Mouse (Mus musculus): ENCODE measurements around the gene Pi16. TPM values are rescaled to one million over a fixed set of nuclear protein-coding genes. Genes with fewer than 3 reads are reported as not detected.

Gene Pi16
- polyA plus RNA-seq, 1 experiment from 2014 or later: 2.4 TPM

- Histone ChIP-seq H3K9ac (ENCODE audit: low read depth, low read length) (no peak overlapping the region), H3K4me1 (ENCODE audit: control insufficient read depth, insufficient read depth, low read depth, low read length) (no peaks in the 10 kb centered on the region), H3K4me2 (ENCODE audit: low read length) (no peak overlapping the region), H3K27ac (ENCODE audit: low read depth, low read length) (no peak overlapping the region), H3K4me3 (ENCODE audit: low read length) (no peak overlapping the region), H3K27me3 (replicated peaks; ENCODE audit: control insufficient read depth, insufficient read depth, low read length) (no peaks in the 10 kb centered on the region), H3K36me3 (ENCODE audit: control insufficient read depth, insufficient read depth, low read length) (peaks cover 24% of the 10 kb centered on the region), H3K9me3 (ENCODE audit: control insufficient read depth, low read length) (no peaks in the 10 kb centered on the region)
- no peak for ATAC-seq
- 90% methylated on average over 6 of the region's 6 CpGs for WGBS
Measured at GRCm38 (mm10) chr17:29301421-29301820, 16.1 kb upstream of the Pi16 start.

GRCm38 (mm10) chr17:29302149-29302548 lies 15.3 kb upstream of the Pi16 start:
- 68% methylated on average over 5 of the region's 5 CpGs for WGBS
- H3K36me3 ChIP-seq (ENCODE audit: control insufficient read depth, insufficient read depth, low read length): peaks cover 24% of the 10 kb centered on the region
- no peak overlapping the region for H3K9ac ChIP-seq (ENCODE audit: low read depth, low read length)

GRCm38 (mm10) chr17:29303087-29303486 lies 14.4 kb upstream of the Pi16 start:
- H3K9ac ChIP-seq (ENCODE audit: low read depth, low read length): no peak overlapping the region

More at GRCm38 (mm10) chr17:29302149-29302548, 15.3 kb upstream of the Pi16 start:
- Histone ChIP-seq H3K27me3 (replicated peaks; ENCODE audit: control insufficient read depth, insufficient read depth, low read length) (no peaks in the 10 kb centered on the region), H3K4me3 (ENCODE audit: low read length) (no peak overlapping the region), H3K4me1 (ENCODE audit: control insufficient read depth, insufficient read depth, low read depth, low read length) (no peaks in the 10 kb centered on the region), H3K4me2 (ENCODE audit: low read length) (no peak overlapping the region), H3K27ac (ENCODE audit: low read depth, low read length) (no peak overlapping the region), H3K9me3 (ENCODE audit: control insufficient read depth, low read length) (no peaks in the 10 kb centered on the region)
- no peak for ATAC-seq

GRCm38 (mm10) chr17:29303856-29304255 lies 13.6 kb upstream of the Pi16 start:
- 77% methylated on average over 3 of the region's 3 CpGs for WGBS
- no peak for ATAC-seq
- no peaks in the 10 kb centered on the region for H3K4me1 ChIP-seq (ENCODE audit: control insufficient read depth, insufficient read depth, low read depth, low read length)

More at GRCm38 (mm10) chr17:29303087-29303486, 14.4 kb upstream of the Pi16 start:
- H3K27ac ChIP-seq (ENCODE audit: low read depth, low read length): no peak overlapping the region
- H3K4me1 ChIP-seq (ENCODE audit: control insufficient read depth, insufficient read depth, low read depth, low read length): no peaks in the 10 kb centered on the region
- WGBS: 62% methylated on average over 3 of the region's 3 CpGs
- no peak for ATAC-seq
- H3K4me3 ChIP-seq (ENCODE audit: low read length): no peak overlapping the region
- no peak overlapping the region for H3K4me2 ChIP-seq (ENCODE audit: low read length)
- no peaks in the 10 kb centered on the region for H3K27me3 ChIP-seq (replicated peaks; ENCODE audit: control insufficient read depth, insufficient read depth, low read length)
- H3K9me3 ChIP-seq (ENCODE audit: control insufficient read depth, low read length): no peaks in the 10 kb centered on the region
- peaks cover 17% of the 10 kb centered on the region; the same call in 1 of the 2 replicates for H3K36me3 ChIP-seq (ENCODE audit: control insufficient read depth, insufficient read depth, low read length)

GRCm38 (mm10) chr17:29304376-29305057 lies 13.0 kb upstream of the Pi16 start:
- H3K4me3 ChIP-seq (ENCODE audit: low read length): no peak overlapping the region
- 68% methylated on average over 13 of the region's 13 CpGs for WGBS
- H3K27ac ChIP-seq (ENCODE audit: low read depth, low read length): no peak overlapping the region
- H3K4me1 ChIP-seq (ENCODE audit: control insufficient read depth, insufficient read depth, low read depth, low read length): no peaks in the 10 kb centered on the region
- no peak overlapping the region for H3K9ac ChIP-seq (ENCODE audit: low read depth, low read length)
- H3K36me3 ChIP-seq (ENCODE audit: control insufficient read depth, insufficient read depth, low read length): peaks cover 17% of the 10 kb centered on the region; the same call in 1 of the 2 replicates
- ATAC-seq: no peak
- no peaks in the 10 kb centered on the region for H3K9me3 ChIP-seq (ENCODE audit: control insufficient read depth, low read length)
- no peaks in the 10 kb centered on the region for H3K27me3 ChIP-seq (replicated peaks; ENCODE audit: control insufficient read depth, insufficient read depth, low read length)
- H3K4me2 ChIP-seq (ENCODE audit: low read length): no peak overlapping the region

More at GRCm38 (mm10) chr17:29303856-29304255, 13.6 kb upstream of the Pi16 start:
- peaks cover 17% of the 10 kb centered on the region; the same call in 1 of the 2 replicates for H3K36me3 ChIP-seq (ENCODE audit: control insufficient read depth, insufficient read depth, low read length)
- H3K4me2 ChIP-seq (ENCODE audit: low read length): no peak overlapping the region
- no peak overlapping the region for H3K27ac ChIP-seq (ENCODE audit: low read depth, low read length)
- no peak overlapping the region for H3K4me3 ChIP-seq (ENCODE audit: low read length)
- H3K27me3 ChIP-seq (replicated peaks; ENCODE audit: control insufficient read depth, insufficient read depth, low read length): no peaks in the 10 kb centered on the region
- no peaks in the 10 kb centered on the region for H3K9me3 ChIP-seq (ENCODE audit: control insufficient read depth, low read length)
- H3K9ac ChIP-seq (ENCODE audit: low read depth, low read length): no peak overlapping the region

GRCm38 (mm10) chr17:29305058-29305806 lies 12.2 kb upstream of the Pi16 start:
- peaks cover 12% of the 10 kb centered on the region; the same call in 1 of the 2 replicates for H3K36me3 ChIP-seq (ENCODE audit: control insufficient read depth, insufficient read depth, low read length)
- H3K4me2 ChIP-seq (ENCODE audit: low read length): no peak overlapping the region
- H3K27ac ChIP-seq (ENCODE audit: low read depth, low read length): no peak overlapping the region
- H3K27me3 ChIP-seq (replicated peaks; ENCODE audit: control insufficient read depth, insufficient read depth, low read length): no peaks in the 10 kb centered on the region
- no peaks in the 10 kb centered on the region for H3K9me3 ChIP-seq (ENCODE audit: control insufficient read depth, low read length)
- WGBS: 23% methylated on average over 15 of the region's 15 CpGs
- no peak overlapping the region for H3K4me3 ChIP-seq (ENCODE audit: low read length)
- H3K4me1 ChIP-seq (ENCODE audit: control insufficient read depth, insufficient read depth, low read depth, low read length): no peaks in the 10 kb centered on the region
- H3K9ac ChIP-seq (ENCODE audit: low read depth, low read length): no peak overlapping the region
- ATAC-seq: no peak

- H3K4me2 ChIP-seq (ENCODE audit: low read length): no peak overlapping the region
- H3K9me3 ChIP-seq (ENCODE audit: control insufficient read depth, low read length): no peaks in the 10 kb centered on the region
- no peaks in the 10 kb centered on the region for H3K4me1 ChIP-seq (ENCODE audit: control insufficient read depth, insufficient read depth, low read depth, low read length)
- ATAC-seq: no peak
- no peaks in the 10 kb centered on the region for H3K27me3 ChIP-seq (replicated peaks; ENCODE audit: control insufficient read depth, insufficient read depth, low read length)
- no peak overlapping the region for H3K27ac ChIP-seq (ENCODE audit: low read depth, low read length)
- H3K9ac ChIP-seq (ENCODE audit: low read depth, low read length): no peak overlapping the region
- H3K36me3 ChIP-seq (ENCODE audit: control insufficient read depth, insufficient read depth, low read length): 0 out of 2 replicates have a peak, but pooled peaks cover 11% of the 10 kb centered on the region
- no peak overlapping the region for H3K4me3 ChIP-seq (ENCODE audit: low read length)
- WGBS: 61% methylated on average over 7 of the region's 7 CpGs
Measured at GRCm38 (mm10) chr17:29305871-29306270, 11.6 kb upstream of the Pi16 start.

GRCm38 (mm10) chr17:29310056-29310623 lies 7.3 kb upstream of the Pi16 start:
- H3K4me2 ChIP-seq (ENCODE audit: low read length): no peak overlapping the region
- no peak overlapping the region for H3K9ac ChIP-seq (ENCODE audit: low read depth, low read length)
- H3K27me3 ChIP-seq (replicated peaks; ENCODE audit: control insufficient read depth, insufficient read depth, low read length): no peaks in the 10 kb centered on the region
- no peak overlapping the region for H3K27ac ChIP-seq (ENCODE audit: low read depth, low read length)
- no peaks in the 10 kb centered on the region for H3K9me3 ChIP-seq (ENCODE audit: control insufficient read depth, low read length)
- 84% methylated on average over 21 of the region's 21 CpGs for WGBS
- H3K4me1 ChIP-seq (ENCODE audit: control insufficient read depth, insufficient read depth, low read depth, low read length): no peaks in the 10 kb centered on the region
- no peak overlapping the region for H3K4me3 ChIP-seq (ENCODE audit: low read length)
- ATAC-seq: no peak
- no peaks in the 10 kb centered on the region for H3K36me3 ChIP-seq (ENCODE audit: control insufficient read depth, insufficient read depth, low read length)

- ATAC-seq: no peak
- Histone ChIP-seq H3K27ac (ENCODE audit: low read depth, low read length) (no peak overlapping the region), H3K9me3 (ENCODE audit: control insufficient read depth, low read length) (no peaks in the 10 kb centered on the region), H3K4me1 (ENCODE audit: control insufficient read depth, insufficient read depth, low read depth, low read length) (no peaks in the 10 kb centered on the region), H3K36me3 (ENCODE audit: control insufficient read depth, insufficient read depth, low read length) (no peaks in the 10 kb centered on the region), H3K4me2 (ENCODE audit: low read length) (no peak overlapping the region), H3K27me3 (replicated peaks; ENCODE audit: control insufficient read depth, insufficient read depth, low read length) (no peaks in the 10 kb centered on the region), H3K4me3 (ENCODE audit: low read length) (no peak overlapping the region), H3K9ac (ENCODE audit: low read depth, low read length) (no peak overlapping the region)
- 89% methylated on average over 8 of the region's 8 CpGs for WGBS
Measured at GRCm38 (mm10) chr17:29311602-29312001, 5.9 kb upstream of the Pi16 start.

All from hindbrain, embryonic 16.5 days (tissue).